Mouse (Mus musculus): ENCODE measurements around the gene Spop. TPM values are rescaled to one million over a fixed set of nuclear protein-coding genes. Genes with fewer than 3 reads are reported as not detected.

Spop gene
- total RNA-seq (2018; cell fraction: chromatin; rRNA removed): 10 to 100 TPM; 45.3 to 93.7 (median 74.0) TPM
- total RNA-seq (2018; cell fraction: cytosol; rRNA removed): 100 to 1,000 TPM in 3 of 26 experiments, 10 to 100 TPM in 23; 70.3 to 106 (median 85.7) TPM
- total RNA-seq (2018; cell fraction: nucleus; rRNA removed): 100 to 1,000 TPM in 1 of 26 experiments, 10 to 100 TPM in 25; 48.9 to 106 (median 80.9) TPM
- 73.4 to 91.8 TPM (median 81.3 TPM) in 3 replicates for polyA plus RNA-seq (2018)

DNA sequence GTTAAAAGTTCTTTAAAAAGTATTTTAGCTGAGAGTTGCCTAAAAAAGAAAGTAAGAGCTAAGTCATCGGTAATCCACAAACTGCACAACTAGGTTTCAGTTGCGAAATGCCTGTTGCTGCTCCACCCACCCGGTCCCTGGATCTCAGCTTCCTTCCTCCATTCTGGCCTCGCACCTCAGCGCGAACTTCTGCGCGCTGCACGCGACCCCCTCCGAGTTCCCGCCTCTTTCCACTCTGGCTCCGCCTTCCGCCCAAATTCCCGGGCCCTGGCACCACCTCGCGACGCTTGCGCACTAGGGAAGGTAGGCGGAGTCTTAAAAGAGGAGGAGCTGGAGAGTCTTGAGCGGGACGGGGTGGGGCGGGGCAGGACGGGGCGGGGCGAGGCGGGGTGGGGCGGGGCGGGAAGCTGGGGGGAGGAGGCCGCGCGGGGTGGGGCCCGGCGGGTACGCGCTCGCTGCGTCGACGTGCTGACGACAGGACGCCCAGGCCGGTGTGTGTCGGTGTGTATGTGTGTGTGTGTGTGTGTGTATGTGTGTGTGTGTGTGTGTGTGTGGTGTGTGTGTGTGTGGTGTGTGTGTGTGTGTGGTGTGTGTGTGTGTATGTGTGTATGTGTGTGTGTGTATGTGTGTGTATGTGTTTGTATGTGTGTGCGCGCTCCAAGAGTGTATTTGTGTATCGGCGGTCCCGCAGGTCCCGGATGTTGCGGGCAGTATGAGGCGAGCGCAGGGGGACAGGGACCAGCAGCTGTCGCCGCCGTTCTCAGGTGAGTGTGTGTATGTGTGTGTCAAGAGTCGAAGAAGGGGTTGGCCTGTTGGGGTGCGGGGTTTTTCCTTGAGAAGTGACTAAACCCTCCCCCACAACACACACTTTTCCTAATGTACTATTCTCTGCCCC, at the start of gene Spop:
TSS of gene Spop (plus strand) at position 440 of the 895 bp plus-strand sequence.
- no peaks in the 10 kb centered on the region for H3K36me3 ChIP-seq (ENCODE audit: inconsistent target)
- peaks cover 35% of the 10 kb centered on the region for H3K79me2 ChIP-seq (ENCODE audit: inconsistent target)
- H3K4me3 ChIP-seq (ENCODE audit: inconsistent target): peak within 1 kb of the TSS; percentile 82
- WGBS (ENCODE audit: missing documents): under 1% methylated on average over 30 of the region's 58 CpGs
- H3K27ac ChIP-seq: peak within 1 kb of the TSS; percentile 92

DNA sequence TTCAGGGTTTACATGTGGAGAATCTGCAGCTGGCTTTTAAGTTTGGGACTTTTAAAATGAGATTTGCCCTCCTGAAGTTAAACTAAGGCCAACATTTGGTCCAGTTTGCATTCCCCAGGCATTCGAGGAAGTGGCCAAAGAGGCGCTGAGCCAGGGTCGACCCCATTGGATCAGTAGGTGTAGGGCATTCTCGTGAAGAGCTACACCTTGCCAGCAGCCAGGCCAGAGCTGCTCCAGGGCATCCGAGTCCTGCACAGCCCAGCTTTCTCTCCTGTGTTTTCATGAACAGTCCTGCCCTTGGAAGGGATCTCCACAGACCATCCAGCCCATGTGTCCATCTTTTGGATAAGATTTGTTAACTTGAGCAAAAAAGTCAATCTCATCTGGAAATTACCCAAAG, 49.5 kb upstream of the Spop start:
- no peaks in the 10 kb centered on the region for H3K79me2 ChIP-seq (ENCODE audit: inconsistent target)
- no peaks in the 10 kb centered on the region for H3K36me3 ChIP-seq (ENCODE audit: inconsistent target)
- H3K4me3 ChIP-seq (ENCODE audit: inconsistent target): no peak overlapping the region
- no peak overlapping the region for H3K27ac ChIP-seq
- WGBS (ENCODE audit: missing documents): 75% methylated on average over 5 of the region's 5 CpGs

DNA sequence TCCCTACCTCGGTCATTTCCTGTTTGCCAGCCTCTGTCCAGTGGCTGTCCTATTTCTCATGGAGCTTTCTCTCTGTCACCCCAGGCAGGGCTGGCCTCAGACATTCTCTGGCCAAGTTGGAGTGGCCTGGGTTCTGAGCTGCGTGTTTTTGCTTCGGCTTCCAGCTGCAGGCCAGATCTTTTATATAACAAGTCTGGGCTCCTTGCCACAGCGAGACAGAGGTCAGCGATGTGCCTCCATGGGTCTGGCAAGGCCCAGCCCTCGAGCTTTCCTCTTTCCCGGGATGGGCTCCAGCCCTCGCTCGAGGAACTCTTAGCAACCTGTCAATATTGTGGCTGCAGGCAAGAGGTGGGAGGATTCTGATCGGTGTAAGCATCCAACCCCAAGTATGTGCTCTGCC, 48.3 kb upstream of the Spop start:
- Histone ChIP-seq H3K27ac (no peak overlapping the region), H3K4me3 (ENCODE audit: inconsistent target) (no peak overlapping the region), H3K79me2 (ENCODE audit: inconsistent target) (no peaks in the 10 kb centered on the region), H3K36me3 (ENCODE audit: inconsistent target) (no peaks in the 10 kb centered on the region)
- 86% methylated on average over 10 of the region's 10 CpGs for WGBS (ENCODE audit: missing documents)

DNA sequence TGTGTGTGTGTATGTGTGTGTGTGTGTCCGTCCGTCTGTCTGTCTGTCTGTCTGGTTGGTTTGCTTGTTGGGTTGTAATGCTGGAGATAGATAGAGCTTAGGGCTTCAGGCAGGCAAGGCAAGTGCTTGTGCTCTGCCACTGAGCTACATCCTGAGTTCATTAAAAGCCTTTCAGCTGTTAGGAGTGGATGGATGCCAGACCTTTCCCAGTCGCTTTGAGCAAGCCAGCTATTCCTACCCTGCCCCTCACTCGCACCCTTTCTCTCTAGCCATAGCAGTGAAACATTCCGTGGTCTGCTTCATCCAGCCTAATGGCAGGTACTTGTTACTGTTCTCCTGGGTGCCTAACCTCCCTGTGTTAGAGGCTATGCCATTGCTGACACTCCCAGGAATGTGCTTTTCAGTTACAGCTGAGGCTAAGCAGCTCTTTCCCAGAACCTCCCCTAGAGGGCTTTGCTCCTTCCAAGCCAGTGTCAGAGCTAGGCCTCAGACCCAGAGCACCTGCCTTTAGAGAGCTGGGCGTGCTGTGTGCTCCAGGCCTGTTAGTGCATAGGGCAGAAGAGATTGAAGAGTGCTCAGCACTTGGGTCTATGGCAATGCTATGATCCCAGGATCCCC, 47.5 kb upstream of the Spop start:
- WGBS (ENCODE audit: missing documents): 97% methylated on average over 6 of the region's 6 CpGs
- H3K79me2 ChIP-seq (ENCODE audit: inconsistent target): no peaks in the 10 kb centered on the region
- no peak overlapping the region for H3K4me3 ChIP-seq (ENCODE audit: inconsistent target)
- H3K36me3 ChIP-seq (ENCODE audit: inconsistent target): no peaks in the 10 kb centered on the region
- no peak overlapping the region for H3K27ac ChIP-seq

DNA sequence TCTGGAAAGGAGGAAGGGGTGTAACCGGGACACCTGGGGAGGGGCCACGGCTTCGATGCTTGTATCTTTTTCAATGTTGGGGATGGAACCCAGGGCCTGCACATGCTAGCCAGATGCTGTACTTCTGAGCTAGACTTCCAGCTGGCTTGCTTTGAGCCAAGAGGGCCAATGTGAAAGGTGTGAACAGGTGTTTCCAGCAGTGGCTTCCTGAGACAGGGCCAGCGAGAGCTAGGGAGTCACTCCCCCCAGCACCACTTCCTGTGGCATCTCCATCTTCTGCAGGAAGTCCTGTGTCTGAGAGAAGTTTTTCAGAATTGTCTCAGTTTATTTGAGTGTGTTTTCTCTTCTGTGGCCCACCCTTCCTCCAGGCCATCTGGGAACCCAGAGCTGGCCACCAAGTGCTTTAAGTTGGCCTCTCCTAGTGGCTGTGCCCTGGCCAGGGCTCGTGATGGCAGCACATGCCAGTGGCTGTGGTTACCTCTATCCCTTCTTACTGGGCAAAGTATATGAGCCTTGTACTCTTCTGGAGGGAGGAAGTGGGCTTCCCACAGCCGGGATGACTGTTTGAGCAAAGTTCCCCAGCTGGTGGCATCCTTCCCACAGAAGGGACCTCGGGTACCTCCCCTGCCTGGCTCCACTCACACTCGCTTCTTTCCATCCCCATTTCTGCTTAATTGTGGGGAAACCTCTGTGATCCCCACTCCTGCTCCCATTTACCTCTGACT, 46.7 kb upstream of the Spop start:
- 23% methylated on average over 8 of the region's 8 CpGs for WGBS (ENCODE audit: missing documents)
- H3K79me2 ChIP-seq (ENCODE audit: inconsistent target): no peaks in the 10 kb centered on the region
- no peak overlapping the region for H3K27ac ChIP-seq
- H3K4me3 ChIP-seq (ENCODE audit: inconsistent target): no peak overlapping the region
- no peaks in the 10 kb centered on the region for H3K36me3 ChIP-seq (ENCODE audit: inconsistent target)

DNA sequence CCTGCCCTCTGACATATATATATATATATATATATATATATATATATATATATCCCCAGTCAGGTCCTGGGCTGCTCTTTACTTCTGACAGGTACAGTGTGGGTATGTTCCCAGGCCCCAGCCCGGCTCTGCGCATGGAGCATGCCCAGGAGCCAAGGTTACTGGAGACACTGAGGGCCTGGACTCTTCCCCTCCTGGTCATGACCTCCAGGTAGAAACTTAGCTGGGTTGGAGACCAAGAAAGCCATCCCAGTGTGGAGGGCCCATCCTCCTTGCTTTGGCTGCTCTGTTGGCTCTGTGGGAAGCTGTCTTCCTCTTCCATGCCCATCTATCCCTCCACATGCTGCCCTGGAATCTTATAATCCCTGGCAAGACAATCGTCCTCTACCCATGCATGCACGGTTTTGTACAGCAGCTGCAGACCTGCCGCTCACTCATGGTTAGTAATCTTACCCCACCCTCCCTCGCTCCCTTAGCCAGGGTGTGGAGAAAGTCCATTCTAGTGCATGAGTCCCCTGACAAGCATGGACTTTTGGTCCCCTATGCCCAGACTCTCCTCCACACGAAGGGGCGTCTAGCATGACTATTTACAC, 45.6 kb upstream of the Spop start:
- WGBS (ENCODE audit: missing documents): 97% methylated on average over 7 of the region's 8 CpGs
- no peaks in the 10 kb centered on the region for H3K79me2 ChIP-seq (ENCODE audit: inconsistent target)
- H3K36me3 ChIP-seq (ENCODE audit: inconsistent target): peaks cover 8% of the 10 kb centered on the region; the same call in 1 of the 2 replicates
- no peak overlapping the region for H3K4me3 ChIP-seq (ENCODE audit: inconsistent target)
- no peak overlapping the region for H3K27ac ChIP-seq

DNA sequence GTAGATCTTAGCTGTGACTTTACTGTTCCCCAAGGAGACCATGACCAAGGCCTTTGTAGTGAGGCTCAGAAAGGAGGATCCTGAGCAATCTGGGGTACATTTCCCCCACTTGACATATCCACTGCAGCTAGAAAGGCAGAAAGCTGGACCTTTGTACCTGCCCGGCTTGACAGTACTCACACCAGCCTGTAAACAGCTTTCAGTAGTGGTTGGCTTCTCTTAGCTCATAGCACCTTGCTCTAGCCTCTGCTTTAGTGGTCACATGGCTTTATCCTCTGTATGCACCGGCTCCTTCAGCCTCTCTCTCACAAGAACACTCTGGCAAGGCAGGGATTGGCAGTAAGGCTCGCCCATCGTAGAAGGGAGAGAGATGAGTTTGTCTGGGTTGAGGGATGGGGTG, 45.0 kb upstream of the Spop start:
- Histone ChIP-seq H3K36me3 (ENCODE audit: inconsistent target) (peaks cover 10% of the 10 kb centered on the region; the same call in 1 of the 2 replicates), H3K79me2 (ENCODE audit: inconsistent target) (no peaks in the 10 kb centered on the region), H3K4me3 (ENCODE audit: inconsistent target) (no peak overlapping the region), H3K27ac (no peak overlapping the region)
- WGBS (ENCODE audit: missing documents): 100% methylated on average over 4 of the region's 4 CpGs

DNA sequence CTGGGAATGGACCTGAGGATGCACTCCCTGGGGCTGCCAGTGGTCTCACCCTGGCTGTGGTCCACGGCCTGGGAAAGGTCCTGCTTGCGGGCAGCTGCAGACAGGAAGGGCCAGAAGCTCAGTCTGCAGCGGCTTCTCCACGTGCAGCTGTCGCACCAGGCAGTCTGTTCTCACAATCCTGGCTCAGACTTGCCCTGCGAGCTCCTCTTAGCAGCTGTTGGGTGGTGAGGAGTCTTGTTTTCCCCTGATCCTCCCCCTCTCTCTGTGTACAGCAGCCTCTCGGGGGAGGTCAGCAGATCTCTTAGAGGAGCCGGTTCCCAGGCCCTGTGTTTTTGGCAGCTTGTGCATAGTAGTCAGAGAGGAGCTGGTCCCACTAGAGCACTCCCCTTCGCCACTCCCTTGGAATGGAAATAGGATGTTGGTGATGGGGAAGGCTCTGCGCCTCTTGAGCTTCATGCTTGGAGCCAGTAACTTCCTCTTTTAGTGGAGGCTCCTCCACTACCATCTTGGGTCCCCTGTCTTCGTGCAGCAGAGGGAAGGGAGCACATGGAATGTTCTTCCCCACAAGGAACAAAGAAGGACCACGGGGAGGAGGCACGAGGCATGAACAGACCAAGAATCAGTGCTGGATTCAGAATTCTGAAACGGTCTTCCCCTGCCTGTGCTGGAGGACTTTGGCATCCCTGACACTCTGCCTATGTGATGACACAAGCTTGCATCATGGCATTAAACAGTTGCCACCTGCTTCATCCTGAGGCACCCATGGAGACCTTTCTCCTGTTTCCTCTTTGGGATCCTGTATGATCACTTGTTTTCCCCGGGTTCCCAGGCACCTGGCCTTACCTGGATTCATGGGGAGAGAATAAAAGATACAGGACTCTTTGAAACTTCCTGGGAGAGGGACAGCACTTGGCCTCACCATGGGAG, 43.7 kb upstream of the Spop start:
- 75% methylated on average over 13 of the region's 15 CpGs for WGBS (ENCODE audit: missing documents)
- Histone ChIP-seq H3K79me2 (ENCODE audit: inconsistent target) (no peaks in the 10 kb centered on the region), H3K4me3 (ENCODE audit: inconsistent target) (no peak overlapping the region), H3K27ac (no peak overlapping the region), H3K36me3 (ENCODE audit: inconsistent target) (peaks cover 10% of the 10 kb centered on the region; the same call in 1 of the 2 replicates)

DNA sequence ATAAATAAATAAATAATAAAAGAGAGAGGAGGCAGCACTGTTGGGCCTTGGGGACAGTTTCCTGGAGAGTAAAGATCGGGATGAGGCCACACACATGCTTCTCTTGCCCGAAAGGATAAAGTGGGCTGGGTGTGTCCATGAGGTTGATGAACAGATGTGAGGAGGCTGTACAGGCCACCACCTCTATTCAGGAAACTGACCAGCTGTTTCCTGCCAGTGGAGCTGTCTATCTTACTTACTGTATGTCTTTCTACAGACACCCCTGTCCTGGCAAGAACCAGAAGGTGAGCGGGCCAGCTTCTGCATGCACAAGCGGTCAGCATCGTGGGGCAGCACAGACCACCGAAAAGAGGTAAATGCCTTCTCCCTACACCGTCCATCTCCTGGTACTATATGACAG, 42.7 kb upstream of the Spop start:
- Histone ChIP-seq H3K4me3 (ENCODE audit: inconsistent target) (no peak overlapping the region), H3K36me3 (ENCODE audit: inconsistent target) (peaks cover 19% of the 10 kb centered on the region; the same call in 1 of the 2 replicates), H3K27ac (no peak overlapping the region), H3K79me2 (ENCODE audit: inconsistent target) (no peaks in the 10 kb centered on the region)
- 99% methylated on average over 6 of the region's 7 CpGs for WGBS (ENCODE audit: missing documents)

DNA sequence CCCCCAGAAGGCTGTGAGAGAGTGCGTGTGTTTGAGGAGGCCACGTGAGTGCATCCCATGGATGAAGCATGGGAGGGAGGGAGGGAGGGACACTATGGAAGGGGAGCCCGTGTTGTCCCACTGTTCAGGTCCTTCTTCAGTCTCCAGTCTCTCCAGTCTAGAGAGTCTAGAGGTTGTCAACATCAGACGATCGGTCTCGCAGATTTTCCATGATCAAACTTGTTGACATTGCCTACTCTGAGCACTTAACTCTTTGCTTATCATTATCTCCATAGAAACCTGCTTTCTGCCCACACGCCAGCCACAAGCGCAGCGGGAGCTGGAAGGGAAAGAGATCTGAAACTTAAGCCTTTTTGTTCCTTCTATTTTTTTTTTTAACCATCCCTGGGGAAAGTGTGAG, 35.0 kb upstream of the Spop start:
- Histone ChIP-seq H3K79me2 (ENCODE audit: inconsistent target) (no peaks in the 10 kb centered on the region), H3K36me3 (ENCODE audit: inconsistent target) (0 out of 2 replicates have a peak, but pooled peaks cover 17% of the 10 kb centered on the region), H3K4me3 (ENCODE audit: inconsistent target) (no peak overlapping the region), H3K27ac (no peak overlapping the region)
- 96% methylated on average over 9 of the region's 9 CpGs for WGBS (ENCODE audit: missing documents)

DNA sequence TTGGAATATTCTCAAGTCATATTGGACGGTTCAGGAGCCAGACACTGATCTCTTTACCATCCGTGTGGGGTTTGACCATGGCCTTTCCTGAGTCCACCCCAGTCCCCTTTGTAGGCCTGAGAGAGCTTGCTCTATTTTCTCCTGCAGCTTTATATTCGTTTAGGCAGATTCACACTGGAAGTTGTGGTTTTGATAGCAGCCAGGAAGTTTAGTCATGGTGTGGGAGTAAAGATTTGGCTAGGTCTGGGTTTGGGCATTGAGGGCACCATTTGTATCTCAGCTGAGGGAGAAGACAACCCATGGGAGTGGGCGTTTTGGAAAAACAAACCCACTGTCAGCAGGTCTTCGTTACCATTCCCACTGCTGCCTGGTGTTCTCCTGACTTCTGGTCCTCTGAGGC, 34.3 kb upstream of the Spop start:
- Histone ChIP-seq H3K27ac (no peak overlapping the region), H3K4me3 (ENCODE audit: inconsistent target) (no peak overlapping the region), H3K79me2 (ENCODE audit: inconsistent target) (no peaks in the 10 kb centered on the region), H3K36me3 (ENCODE audit: inconsistent target) (0 out of 2 replicates have a peak, but pooled peaks cover 17% of the 10 kb centered on the region)
- WGBS (ENCODE audit: missing documents): 63% methylated on average over 5 of the region's 5 CpGs

DNA sequence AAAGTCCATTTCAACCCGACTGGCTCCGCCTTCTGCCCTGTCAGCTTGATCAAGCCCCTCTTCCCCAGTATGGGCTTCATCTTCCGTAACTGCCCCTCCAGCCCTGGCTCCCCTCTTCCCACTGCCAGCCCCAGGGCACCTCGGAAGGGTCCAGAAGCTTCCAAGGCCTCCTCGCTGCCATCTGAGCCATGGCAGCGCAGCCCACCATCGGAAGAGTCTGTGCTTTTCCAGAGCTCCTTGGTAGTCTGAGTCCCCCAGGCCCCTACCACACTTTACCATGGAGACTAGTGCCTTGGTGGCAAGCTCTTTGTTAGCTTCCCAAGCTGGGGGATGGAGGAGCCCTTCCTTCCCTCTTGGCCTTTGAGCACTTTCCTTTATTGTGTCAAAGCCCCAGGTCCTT, 33.2 kb upstream of the Spop start:
- Histone ChIP-seq H3K4me3 (ENCODE audit: inconsistent target) (no peak overlapping the region), H3K36me3 (ENCODE audit: inconsistent target) (0 out of 2 replicates have a peak, but pooled peaks cover 13% of the 10 kb centered on the region), H3K79me2 (ENCODE audit: inconsistent target) (peaks cover 10% of the 10 kb centered on the region), H3K27ac (no peak overlapping the region)
- WGBS (ENCODE audit: missing documents): 95% methylated on average over 7 of the region's 7 CpGs

DNA sequence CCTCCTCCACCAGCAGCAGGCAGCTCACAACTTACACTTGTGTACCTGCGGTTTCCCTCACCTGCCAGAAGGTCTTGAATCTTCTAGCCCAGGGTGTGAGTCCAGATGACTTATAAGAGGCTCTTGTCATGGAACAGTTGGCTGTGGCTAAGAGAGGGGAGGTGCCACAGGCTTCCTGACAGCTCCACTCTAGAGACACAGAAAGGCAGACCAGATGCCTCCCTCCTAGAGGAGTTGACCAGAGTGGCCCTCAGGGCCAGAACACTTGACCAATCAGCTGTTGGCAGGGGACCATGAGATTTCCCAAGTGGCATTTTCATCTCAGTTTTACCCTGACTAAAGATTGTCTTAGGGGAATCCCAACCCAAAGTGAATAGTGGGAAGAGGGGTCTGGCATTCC, 32.7 kb upstream of the Spop start:
- WGBS (ENCODE audit: missing documents): 100% methylated on average over 1 of the region's 1 CpGs
- Histone ChIP-seq H3K4me3 (ENCODE audit: inconsistent target) (no peak overlapping the region), H3K79me2 (ENCODE audit: inconsistent target) (peaks cover 14% of the 10 kb centered on the region), H3K36me3 (ENCODE audit: inconsistent target) (0 out of 2 replicates have a peak, but pooled peaks cover 8% of the 10 kb centered on the region), H3K27ac (no peak overlapping the region)
